Mouse (Mus musculus) lung, embryonic 14.5 days (tissue): ENCODE results near the gene Syt5. TPM values are rescaled to one million over a fixed set of nuclear protein-coding genes. Genes with fewer than 3 reads are reported as not detected.
A peak's percentile ranks its signal among the peaks of the same experiment; 100 is the strongest.

Source experiments
- ATAC-seq: fragments of 200-750 bp; cut with Nextera tagmentation; 2 replicates; pipeline ENCODE4 v1.8.0; 2017; ENCODE audit warnings: mild to moderate bottlenecking, moderate TSS enrichment, moderate library complexity; ENCODE audit not compliant: insufficient read depth
- DNase-seq: peaks from one replicate; pipeline ENCODE4 v3.0.0-alpha.2; 2015
- H3K27ac ChIP-seq: fragments of 300-500 bp; sonication (generic); 2 replicates; pipeline ENCODE4 v1.5.1; 2014; ENCODE audit warnings: low read depth, mild to moderate bottlenecking, moderate library complexity
- H3K27me3 ChIP-seq: fragments of 300-500 bp; sonication (generic); 2 replicates; pipeline ENCODE4 v1.6.1; 2014; ENCODE audit warnings: low read length, control low read depth; ENCODE audit not compliant: insufficient read depth
- H3K36me3 ChIP-seq: fragments of 300-500 bp; sonication (generic); 2 replicates; pipeline ENCODE4 v1.6.1; 2014; ENCODE audit warnings: control low read depth; ENCODE audit not compliant: insufficient read depth
- H3K4me1 ChIP-seq: fragments of 300-500 bp; sonication (generic); 2 replicates; pipeline ENCODE4 v1.6.1; 2014; ENCODE audit warnings: antibody characterized with exemption, control low read depth; ENCODE audit not compliant: insufficient read depth
- H3K4me2 ChIP-seq: fragments of 300-500 bp; sonication (generic); 2 replicates; pipeline ENCODE4 v1.6.1; 2014; ENCODE audit warnings: mild to moderate bottlenecking
- H3K4me3 ChIP-seq: fragments of 300-500 bp; sonication (generic); 2 replicates; pipeline ENCODE4 v1.5.1; 2014; ENCODE audit warnings: low read depth, low read length
- H3K9ac ChIP-seq: fragments of 300-500 bp; sonication (generic); 2 replicates; pipeline ENCODE4 v1.6.1; 2014
- H3K9me3 ChIP-seq: fragments of 300-500 bp; sonication (generic); 2 replicates; pipeline ENCODE4 v1.6.1; 2016; ENCODE audit warnings: low read depth, low read length, control low read depth
- CTCF ChIP-seq: IDR thresholded peaks from 2 replicates; pipeline ENCODE4 v1.5.1; 2016; ENCODE audit warnings: antibody characterized with exemption, low read depth
- WGBS: fragments of 180-500 bp; shearing (Covaris S2); extraction: QIAGEN DNeasy Blood & Tissue Kit; methylation state at CpG from one replicate; pipeline ENCODE4 v1.1.7; 2014; 5-methylcytosine and 5-hydroxymethylcytosine counted together
- polyA plus RNA-seq: library from polyadenylated mRNA; unstranded; fragments of >200 nt; fragmentation: Nextera tagmentation; extraction: Ambion mirVana; gene quantifications from 2 replicates; pipeline ENCODE4 v1.2.1, GENCODE M21; 2014

Gene Syt5
- polyA plus RNA-seq, 1 experiment from 2014 or later = 3.9 TPM

GRCm38 (mm10) chr7:4546591-4547131 is 680 bp downstream of the Syt5 start:
- Histone ChIP-seq H3K9ac (no peak overlapping the region; the same call in 1 of the 2 replicates), H3K27me3 (0 out of 2 replicates have a peak, but pooled peaks cover 3% of the 10 kb centered on the region)

DNA sequence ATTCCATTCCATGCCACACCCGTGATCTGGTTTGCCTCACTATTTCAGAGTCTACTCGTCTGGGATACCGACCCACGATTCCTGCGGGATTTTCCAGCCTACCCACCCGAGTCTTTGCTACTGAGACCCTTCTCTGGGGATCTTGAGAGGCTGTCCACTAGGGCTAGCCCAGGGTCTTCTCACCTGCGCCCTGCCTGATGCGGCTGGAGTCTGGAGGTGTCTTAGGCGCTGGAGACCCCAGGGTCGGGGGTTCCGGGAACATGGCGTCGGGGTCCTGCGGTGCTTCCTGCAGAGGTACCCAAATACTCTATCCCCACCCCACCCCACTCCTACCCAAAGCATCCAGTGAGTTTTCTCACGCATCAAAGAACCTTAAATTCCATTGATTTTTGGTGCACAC is 1.3 kb downstream of the Syt5 start:
- no peak overlapping the region for H3K4me3 ChIP-seq
- no peaks in the 10 kb centered on the region for H3K9me3 ChIP-seq
- H3K9ac ChIP-seq = no peak overlapping the region
- H3K27ac ChIP-seq = no peak overlapping the region
- no peaks in the 10 kb centered on the region for H3K36me3 ChIP-seq
- H3K4me1 ChIP-seq = 0 out of 2 replicates have a peak, but pooled peaks cover 6% of the 10 kb centered on the region
- no peak for TF ChIP-seq CTCF
- DNase-seq (no peak), ATAC-seq (0 out of 2 replicates have a peak, but pooled peaks have one; percentile 7)
- WGBS = 69% methylated on average over 15 of the region's 15 CpGs
- H3K27me3 ChIP-seq = 0 out of 2 replicates have a peak, but pooled peaks cover 3% of the 10 kb centered on the region
- H3K4me2 ChIP-seq = 0 out of 2 replicates have a peak overlapping the region, but pooled peaks have one; percentile 56

More at GRCm38 (mm10) chr7:4546591-4547131, 680 bp downstream of the Syt5 start:
- peak; percentile 86 for ATAC-seq
- Histone ChIP-seq H3K4me2 (peak overlapping the region; percentile 56), H3K4me1 (0 out of 2 replicates have a peak, but pooled peaks cover 6% of the 10 kb centered on the region), H3K4me3 (peak overlapping the region; percentile 29), H3K9me3 (no peaks in the 10 kb centered on the region), H3K36me3 (no peaks in the 10 kb centered on the region), H3K27ac (no peak overlapping the region)
- TF ChIP-seq CTCF = 0 out of 2 replicates have a peak, but pooled peaks have one; percentile 9
- peak; percentile 78 for DNase-seq
- 2% methylated on average over 26 of the region's 26 CpGs for WGBS

- Histone ChIP-seq H3K36me3 (no peaks in the 10 kb centered on the region), H3K9me3 (no peaks in the 10 kb centered on the region), H3K27ac (no peak overlapping the region), H3K9ac (no peak overlapping the region), H3K27me3 (0 out of 2 replicates have a peak, but pooled peaks cover 3% of the 10 kb centered on the region), H3K4me3 (no peak overlapping the region), H3K4me1 (0 out of 2 replicates have a peak, but pooled peaks cover 3% of the 10 kb centered on the region), H3K4me2 (no peak overlapping the region)
- DNase-seq (no peak), ATAC-seq (no peak)
- no peak for TF ChIP-seq CTCF
- WGBS = 36% methylated on average over 17 of the region's 17 CpGs
Observed at GRCm38 (mm10) chr7:4542013-4542412, 5.3 kb downstream of the Syt5 start.

GRCm38 (mm10) chr7:4541344-4541743 is 6.0 kb downstream of the Syt5 start:
- H3K27me3 ChIP-seq = no peaks in the 10 kb centered on the region
- WGBS = 62% methylated on average over 5 of the region's 5 CpGs
- no peak overlapping the region for H3K27ac ChIP-seq
- no peaks in the 10 kb centered on the region for H3K9me3 ChIP-seq
- no peak for ATAC-seq
- no peak for DNase-seq
- H3K4me1 ChIP-seq = no peaks in the 10 kb centered on the region
- no peaks in the 10 kb centered on the region for H3K36me3 ChIP-seq
- no peak overlapping the region for H3K9ac ChIP-seq
- TF ChIP-seq CTCF = no peak
- no peak overlapping the region for H3K4me3 ChIP-seq
- no peak overlapping the region for H3K4me2 ChIP-seq

DNA sequence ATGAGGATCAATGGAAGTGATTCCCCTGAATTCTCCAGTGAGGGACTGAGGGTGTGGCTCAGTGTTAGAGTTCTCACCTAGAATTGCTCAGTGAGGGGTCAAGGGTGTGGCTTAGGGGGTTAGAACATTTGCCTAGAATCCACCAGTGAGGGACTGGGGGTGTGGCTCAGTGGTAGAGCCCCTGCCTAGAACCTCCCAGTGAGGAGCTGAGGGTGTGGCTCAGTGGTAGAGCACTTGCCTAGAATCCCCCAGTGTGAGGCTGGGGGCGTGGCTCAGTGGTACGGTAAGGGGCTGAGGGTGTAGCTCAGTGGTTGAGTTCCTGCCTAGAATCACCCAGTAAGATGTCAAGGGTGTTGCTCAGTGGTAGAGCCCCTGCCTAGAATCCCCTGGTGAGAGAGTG is 8.3 kb downstream of the Syt5 start:
- H3K4me2 ChIP-seq = no peak overlapping the region
- H3K36me3 ChIP-seq = no peaks in the 10 kb centered on the region
- DNase-seq (no peak), ATAC-seq (no peak)
- 63% methylated on average over 2 of the region's 2 CpGs for WGBS
- no peak overlapping the region for H3K9ac ChIP-seq
- H3K27me3 ChIP-seq = no peaks in the 10 kb centered on the region
- H3K4me1 ChIP-seq = no peaks in the 10 kb centered on the region
- no peak overlapping the region for H3K4me3 ChIP-seq
- TF ChIP-seq CTCF = no peak
- no peaks in the 10 kb centered on the region for H3K9me3 ChIP-seq
- no peak overlapping the region for H3K27ac ChIP-seq

DNA sequence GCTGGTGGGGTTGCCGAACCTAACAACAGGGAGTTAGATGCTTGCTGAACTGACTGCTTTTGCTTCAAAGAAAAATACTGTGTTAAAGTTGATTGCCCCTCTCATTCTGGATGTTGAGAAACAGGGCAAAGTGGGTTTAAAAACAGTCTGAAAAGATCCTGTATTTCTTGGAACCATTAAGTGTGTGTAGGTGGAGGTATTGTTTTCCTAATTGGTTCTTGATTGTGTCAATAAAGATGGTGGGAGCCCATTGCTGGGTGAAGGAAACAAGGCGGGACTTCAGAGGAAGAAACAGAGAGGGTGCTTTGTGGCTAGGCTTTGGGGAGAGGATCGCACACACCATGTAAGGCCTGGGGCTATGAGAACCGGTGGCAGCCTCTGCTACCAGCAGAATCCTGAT is 10.2 kb downstream of the Syt5 start:
- H3K4me2 ChIP-seq = no peak overlapping the region
- no peak for TF ChIP-seq CTCF
- H3K36me3 ChIP-seq = no peaks in the 10 kb centered on the region
- WGBS = 43% methylated on average over 4 of the region's 4 CpGs
- no peaks in the 10 kb centered on the region for H3K27me3 ChIP-seq
- no peak overlapping the region for H3K4me3 ChIP-seq
- no peaks in the 10 kb centered on the region for H3K4me1 ChIP-seq
- DNase-seq = no peak
- H3K27ac ChIP-seq = no peak overlapping the region
- no peak overlapping the region for H3K9ac ChIP-seq
- H3K9me3 ChIP-seq = no peaks in the 10 kb centered on the region
- ATAC-seq = no peak

DNA sequence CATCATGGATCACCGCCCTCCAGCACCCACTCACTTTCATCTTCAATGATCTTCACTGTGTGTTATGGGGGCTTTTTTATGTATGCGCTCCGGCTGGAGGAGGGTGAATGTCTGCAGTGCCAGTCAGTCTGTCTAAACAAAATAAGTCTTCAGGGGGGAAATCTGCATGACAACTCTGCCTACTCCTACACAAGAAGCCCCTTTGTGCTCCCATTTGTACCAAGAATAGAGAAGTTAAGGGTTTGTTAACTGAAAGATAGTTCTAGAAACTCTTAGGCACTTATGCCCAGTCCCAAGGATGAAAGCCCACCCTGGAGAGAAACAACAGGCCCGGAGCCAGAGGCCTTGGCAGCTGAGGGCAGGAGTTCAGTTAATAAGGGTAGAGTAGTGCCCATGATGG is 11.0 kb downstream of the Syt5 start:
- DNase-seq (no peak), ATAC-seq (no peak)
- H3K36me3 ChIP-seq = no peaks in the 10 kb centered on the region
- no peaks in the 10 kb centered on the region for H3K27me3 ChIP-seq
- H3K9me3 ChIP-seq = no peaks in the 10 kb centered on the region
- H3K27ac ChIP-seq = no peak overlapping the region
- H3K4me2 ChIP-seq = no peak overlapping the region
- H3K4me1 ChIP-seq = no peaks in the 10 kb centered on the region
- TF ChIP-seq CTCF = no peak
- 88% methylated on average over 4 of the region's 4 CpGs for WGBS
- no peak overlapping the region for H3K4me3 ChIP-seq
- H3K9ac ChIP-seq = no peak overlapping the region
